Mouse (Mus musculus) embryonic fibroblast, embryonic 13.5 days (primary cell): ENCODE data around the gene Lsamp.

ENCODE experiments used
- CTCF ChIP-seq: IDR thresholded peaks from 2 replicates; pipeline ENCODE4 v1.5.1; 2011; ENCODE audit warnings: mild to moderate bottlenecking, control low read depth, low read length, moderate library complexity, borderline replicate concordance; ENCODE audit not compliant: insufficient read depth
- POLR2A ChIP-seq: IDR thresholded peaks from 2 replicates; pipeline ENCODE4 v1.6.1; 2011; ENCODE audit warnings: low read depth, mild to moderate bottlenecking, control low read depth, low read length, moderate library complexity

GRCm38 (mm10) chr16:42149216-42149942 is 2165.2 kb downstream of the Lsamp start:
- TF ChIP-seq CTCF (no peak), POLR2A (no peak)
